Mouse (Mus musculus) embryonic facial prominence, embryonic 10.5 days (tissue): ENCODE measurements around the gene Epor. TPM values are rescaled to one million over a fixed set of nuclear protein-coding genes. Genes with fewer than 3 reads are reported as not detected.

Experiments
- DNase-seq: peaks from one replicate; pipeline ENCODE4 v3.0.0-alpha.2; 2017; ENCODE audit warnings: low spot score
- H3K27ac ChIP-seq: fragments of 300-500 bp; sonication (generic); replicated peaks from 2 replicates; pipeline ENCODE4 v1.5.1; 2016; ENCODE audit warnings: mild to moderate bottlenecking
- H3K27me3 ChIP-seq: fragments of 300-500 bp; sonication (generic); replicated peaks from 2 replicates; pipeline ENCODE4 v1.6.1; 2016; ENCODE audit warnings: low read depth, mild to moderate bottlenecking; ENCODE audit not compliant: poor library complexity, severe bottlenecking
- H3K36me3 ChIP-seq: fragments of 300-500 bp; sonication (generic); replicated peaks from 2 replicates; pipeline ENCODE4 v1.6.1; 2016; ENCODE audit warnings: mild to moderate bottlenecking, moderate library complexity
- H3K4me1 ChIP-seq: fragments of 300-500 bp; sonication (generic); 2 replicates; pipeline ENCODE4 v1.6.1; 2016
- H3K4me3 ChIP-seq: fragments of 300-500 bp; sonication (generic); 2 replicates; pipeline ENCODE4 v1.5.1; 2016; ENCODE audit warnings: mild to moderate bottlenecking, moderate library complexity
- H3K9me3 ChIP-seq: fragments of 300-500 bp; sonication (generic); 2 replicates; pipeline ENCODE4 v1.6.1; 2016; ENCODE audit warnings: mild to moderate bottlenecking
- WGBS: fragments of 180-500 bp; shearing (Covaris S2); methylation state at CpG from one replicate; pipeline ENCODE4 v1.1.7; 2016; 5-methylcytosine and 5-hydroxymethylcytosine counted together
- polyA plus RNA-seq: library from polyadenylated mRNA; unstranded; fragments of >200 nt; fragmentation: Nextera tagmentation; extraction: Ambion mirVana; gene quantifications from 2 replicates; pipeline ENCODE4 v1.2.1, GENCODE M21; 2016

The Epor gene
- 7.9 and 8.6 TPM in 2 replicates for polyA plus RNA-seq

- Histone ChIP-seq H3K27ac (peak within 1 kb of the TSS; percentile 51), H3K4me3 (peak within 1 kb of the TSS; percentile 60), H3K9me3 (no peaks in the 10 kb centered on the region), H3K27me3 (peaks cover 57% of the 10 kb centered on the region), H3K4me1 (peaks cover 36% of the 10 kb centered on the region), H3K36me3 (0 out of 2 replicates have a peak, but pooled peaks cover 6% of the 10 kb centered on the region)
- peak; percentile 53 for DNase-seq
- whole genome bisulfite sequencing = 18% methylated on average over 8 of the region's 8 CpGs
These were observed at the start of gene Epor for GRCm38 (mm10) chr9:21963417-21963816. Gene Epor, minus strand, starts transcription at chr9:21963506.

GRCm38 (mm10) chr9:22012731-22013130, 49.4 kb upstream of the Epor start:
- Histone ChIP-seq H3K27ac (no peak overlapping the region), H3K9me3 (no peaks in the 10 kb centered on the region), H3K27me3 (no peaks in the 10 kb centered on the region), H3K4me1 (peaks cover 10% of the 10 kb centered on the region), H3K4me3 (no peak overlapping the region), H3K36me3 (peaks cover 82% of the 10 kb centered on the region)
- WGBS = 92% methylated on average over 13 of the region's 13 CpGs
- no peak for DNase-seq

GRCm38 (mm10) chr9:22011055-22011454, 47.7 kb upstream of the Epor start:
- H3K4me3 ChIP-seq = no peak overlapping the region
- DNase-seq = no peak
- H3K36me3 ChIP-seq = peaks cover 94% of the 10 kb centered on the region
- H3K4me1 ChIP-seq = peaks cover 16% of the 10 kb centered on the region
- 94% methylated on average over 5 of the region's 5 CpGs for WGBS
- no peaks in the 10 kb centered on the region for H3K27me3 ChIP-seq
- no peaks in the 10 kb centered on the region for H3K9me3 ChIP-seq
- H3K27ac ChIP-seq = no peak overlapping the region

- Histone ChIP-seq H3K27me3 (no peaks in the 10 kb centered on the region), H3K4me3 (0 out of 2 replicates have a peak overlapping the region, but pooled peaks have one; percentile 87), H3K9me3 (no peaks in the 10 kb centered on the region), H3K27ac (no peak overlapping the region), H3K4me1 (peaks cover 38% of the 10 kb centered on the region), H3K36me3 (peaks cover 59% of the 10 kb centered on the region)
- no peak for DNase-seq
- WGBS = 93% methylated on average over 12 of the region's 12 CpGs
These were observed 41.2 kb upstream of the Epor start for GRCm38 (mm10) chr9:22004546-22004945.

GRCm38 (mm10) chr9:22003163-22003554, 39.9 kb upstream of the Epor start:
- peaks cover 4% of the 10 kb centered on the region for H3K27me3 ChIP-seq
- peak overlapping the region; percentile 83 for H3K27ac ChIP-seq
- no peaks in the 10 kb centered on the region for H3K9me3 ChIP-seq
- DNase-seq = peak; percentile 69
- under 1% methylated on average over 18 of the region's 18 CpGs for WGBS
- peak overlapping the region; percentile 87 for H3K4me3 ChIP-seq
- peaks cover 45% of the 10 kb centered on the region for H3K36me3 ChIP-seq
- H3K4me1 ChIP-seq = peaks cover 38% of the 10 kb centered on the region

GRCm38 (mm10) chr9:22002194-22003162, 39.2 kb upstream of the Epor start, which contains the start of the genes Ccdc151 and Prkcsh:
Gene Ccdc151, minus strand, starts transcription at chr9:22002634.
Gene Prkcsh, plus strand, starts transcription at chr9:22002806.
- no peaks in the 10 kb centered on the region for H3K9me3 ChIP-seq
- peak within 1 kb of the TSS; percentile 83 for H3K27ac ChIP-seq
- 6% methylated on average over 57 of the region's 57 CpGs for WGBS
- H3K27me3 ChIP-seq = peaks cover 5% of the 10 kb centered on the region
- peak; percentile 99 for DNase-seq
- H3K4me1 ChIP-seq = peaks cover 36% of the 10 kb centered on the region
- peaks cover 38% of the 10 kb centered on the region for H3K36me3 ChIP-seq
- H3K4me3 ChIP-seq = peak within 1 kb of the TSS; percentile 87

- H3K9me3 ChIP-seq = no peaks in the 10 kb centered on the region
- WGBS = 89% methylated on average over 4 of the region's 4 CpGs
- H3K27me3 ChIP-seq = peaks cover 13% of the 10 kb centered on the region
- H3K4me3 ChIP-seq = peak overlapping the region; percentile 87; the same call in 1 of the 2 replicates
- peaks cover 28% of the 10 kb centered on the region for H3K4me1 ChIP-seq
- no peak for DNase-seq
- peaks cover 30% of the 10 kb centered on the region for H3K36me3 ChIP-seq
- no peak overlapping the region for H3K27ac ChIP-seq
These were observed 38.3 kb upstream of the Epor start for GRCm38 (mm10) chr9:22001633-22002032.

GRCm38 (mm10) chr9:22000296-22000695, 37.0 kb upstream of the Epor start:
- 94% methylated on average over 6 of the region's 6 CpGs for WGBS
- no peak for DNase-seq

GRCm38 (mm10) chr9:21996178-21996867, 33.0 kb upstream of the Epor start:
- H3K4me3 ChIP-seq = no peak overlapping the region
- no peaks in the 10 kb centered on the region for H3K36me3 ChIP-seq
- 90% methylated on average over 3 of the region's 3 CpGs for WGBS
- peaks cover 35% of the 10 kb centered on the region for H3K27me3 ChIP-seq
- H3K4me1 ChIP-seq = no peaks in the 10 kb centered on the region
- H3K9me3 ChIP-seq = no peaks in the 10 kb centered on the region
- H3K27ac ChIP-seq = no peak overlapping the region
- DNase-seq = no peak

More at GRCm38 (mm10) chr9:22000296-22000695, 37.0 kb upstream of the Epor start:
- no peak overlapping the region for H3K4me3 ChIP-seq
- peaks cover 28% of the 10 kb centered on the region for H3K4me1 ChIP-seq
- H3K27me3 ChIP-seq = peaks cover 13% of the 10 kb centered on the region
- H3K9me3 ChIP-seq = no peaks in the 10 kb centered on the region
- H3K36me3 ChIP-seq = peaks cover 16% of the 10 kb centered on the region
- H3K27ac ChIP-seq = no peak overlapping the region

GRCm38 (mm10) chr9:21992227-21992626, 28.9 kb upstream of the Epor start:
- WGBS = 78% methylated on average over 4 of the region's 4 CpGs
- no peak overlapping the region for H3K4me3 ChIP-seq

GRCm38 (mm10) chr9:21989230-21990110, 26.2 kb upstream of the Epor start, which contains the start of gene Rgl3:
Gene Rgl3, minus strand, starts transcription at chr9:21989446.
- peak; percentile 70 for DNase-seq
- Histone ChIP-seq H3K4me1 (peaks cover 28% of the 10 kb centered on the region), H3K36me3 (no peaks in the 10 kb centered on the region), H3K27me3 (peaks cover 91% of the 10 kb centered on the region), H3K9me3 (no peaks in the 10 kb centered on the region), H3K27ac (peak within 1 kb of the TSS; percentile 26; the same call in 1 of the 2 replicates), H3K4me3 (peak within 1 kb of the TSS; percentile 66)
- WGBS = under 1% methylated on average over 42 of the region's 42 CpGs

More at GRCm38 (mm10) chr9:21992227-21992626, 28.9 kb upstream of the Epor start:
- Histone ChIP-seq H3K27me3 (peaks cover 69% of the 10 kb centered on the region), H3K4me1 (peaks cover 28% of the 10 kb centered on the region), H3K36me3 (no peaks in the 10 kb centered on the region), H3K9me3 (no peaks in the 10 kb centered on the region), H3K27ac (no peak overlapping the region)
- DNase-seq = no peak
